Mouse (Mus musculus): ENCODE measurements around the gene Ech1.

The Ech1 gene

DNA sequence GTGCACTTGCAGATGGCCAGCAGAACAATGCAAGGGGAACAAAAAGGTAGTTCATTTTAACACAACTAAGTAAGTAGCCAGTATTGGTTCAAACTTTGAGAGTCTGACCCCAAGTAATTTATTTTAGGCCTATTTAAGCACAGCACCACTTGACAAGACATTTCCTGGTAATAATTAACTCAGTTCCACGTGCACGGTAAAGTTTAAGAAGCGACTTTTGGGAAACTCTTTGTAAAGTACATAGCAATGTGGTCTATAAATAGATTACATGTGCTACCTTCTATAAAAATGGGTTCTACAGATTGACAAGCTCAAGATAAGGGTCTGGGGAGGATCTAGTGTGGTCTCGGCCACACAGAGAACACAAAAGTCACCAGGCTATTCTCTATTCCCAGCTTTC, 21.3 kb upstream of the Ech1 start:
- no peak for DNase-seq (ENCODE audit: low read depth, low spot score)

DNA sequence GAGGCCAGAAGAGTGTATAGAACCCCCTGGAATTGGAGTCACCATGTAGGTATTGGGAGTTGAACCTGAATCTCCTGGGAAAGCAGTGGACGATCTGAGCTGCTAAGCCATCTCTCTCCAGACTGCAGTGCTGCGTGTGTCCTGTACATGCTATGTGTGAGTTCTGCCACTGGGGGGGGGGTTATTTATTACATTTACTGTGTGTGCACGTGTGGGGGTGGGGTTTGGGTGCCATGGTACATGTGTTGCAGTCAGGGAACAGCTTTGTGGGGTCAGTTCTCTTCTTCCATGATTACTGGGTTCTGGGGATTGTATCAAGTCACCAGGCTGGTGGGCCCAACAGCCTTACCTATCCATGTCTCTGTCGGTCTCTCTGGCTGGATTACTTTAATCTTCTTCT, 18.1 kb upstream of the Ech1 start:
- DNase-seq (ENCODE audit: low read depth, low spot score) = peak; percentile 47

DNA sequence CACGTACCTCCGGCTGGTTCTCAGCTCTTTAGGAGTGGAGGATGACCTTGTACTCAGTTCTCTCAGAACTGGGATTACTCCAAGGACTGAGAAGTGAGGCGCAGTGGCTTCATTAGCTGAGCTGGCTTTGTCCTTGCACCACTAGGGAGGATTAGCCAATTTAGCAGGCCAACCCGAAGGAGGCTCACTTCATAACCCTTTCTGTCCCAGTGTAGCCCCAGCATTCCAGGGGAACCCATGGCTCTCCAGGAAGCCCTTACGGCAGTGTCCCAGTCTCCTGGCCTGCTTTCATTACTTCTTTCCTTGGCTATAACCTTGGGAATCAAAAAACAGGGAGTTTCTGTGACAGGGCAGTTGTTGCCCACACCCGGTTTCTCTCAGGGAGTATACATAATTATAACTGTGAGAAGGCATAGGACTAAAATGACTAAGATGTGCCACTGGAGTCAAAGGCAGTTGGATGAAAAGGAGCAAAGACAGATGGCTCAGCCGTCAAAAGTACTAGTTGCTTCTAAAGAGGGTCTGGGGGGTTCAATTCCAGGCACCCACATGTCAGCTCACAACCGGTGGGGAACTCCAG, 17.3 kb upstream of the Ech1 start:
- DNase-seq (ENCODE audit: low read depth, low spot score) = peak; percentile 86

DNA sequence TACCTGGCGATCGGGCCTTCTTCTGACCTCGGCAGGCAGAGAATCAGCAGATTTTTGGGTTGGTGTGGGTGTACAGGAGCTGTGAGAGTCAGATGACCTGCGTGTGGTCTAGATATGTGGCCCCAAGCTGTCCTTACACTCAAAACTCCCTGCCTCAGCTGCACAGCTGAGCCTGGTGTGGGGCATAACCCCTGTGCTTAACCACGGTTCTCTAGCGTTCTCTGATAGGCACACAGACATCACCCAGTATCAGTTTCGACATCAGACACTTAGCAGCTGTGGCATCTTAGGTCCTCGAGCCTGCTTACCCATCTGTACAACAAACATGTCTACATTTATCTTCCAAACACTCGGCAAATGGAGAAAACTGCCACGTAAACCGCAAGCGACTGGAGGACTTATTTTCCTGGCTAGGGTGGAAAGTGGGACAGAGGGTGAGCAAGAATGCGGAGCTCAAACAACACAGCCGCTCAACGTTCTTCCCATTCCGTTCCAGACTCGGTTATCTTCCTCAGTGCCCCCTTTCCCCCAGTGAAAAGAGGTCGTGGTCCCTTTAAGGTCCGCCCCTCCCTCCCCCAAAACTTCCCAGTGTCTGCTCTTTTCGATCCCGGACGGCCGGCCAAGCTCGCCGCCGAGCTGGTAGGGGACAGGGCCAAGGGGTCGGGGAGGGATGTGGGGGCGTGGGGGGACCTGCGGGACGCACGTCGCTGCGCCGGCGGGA, 16.6 kb upstream of the Ech1 start, which contains the start of gene Hnrnpl:
Gene Hnrnpl, plus strand, starts transcription at position 321 of the 721 bp plus-strand sequence.
- DNase-seq (ENCODE audit: low read depth, low spot score) = no peak

DNA sequence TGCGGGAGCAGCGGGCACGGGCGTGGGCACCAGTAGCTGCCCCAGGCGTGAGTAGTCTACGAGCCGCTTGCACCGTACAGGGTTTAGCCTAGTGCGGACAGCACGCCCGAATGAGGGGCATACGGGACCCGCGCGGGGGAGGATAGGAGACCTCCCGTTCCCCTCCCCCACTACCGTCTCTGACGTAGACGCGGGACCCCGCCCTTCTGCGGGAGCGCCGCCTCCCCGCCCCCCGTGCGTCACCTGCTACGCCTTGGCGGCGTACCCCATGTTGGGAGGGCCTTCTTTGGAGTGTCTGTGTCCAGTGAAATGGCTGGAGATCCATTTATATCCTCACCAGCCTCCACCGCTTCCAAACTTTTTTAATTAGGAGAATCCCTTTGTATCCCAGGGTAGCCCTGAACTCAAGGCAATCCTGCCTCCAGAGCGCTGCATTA, 16.0 kb upstream of the Ech1 start:
- DNase-seq (ENCODE audit: low read depth, low spot score) = peak; percentile 80

DNA sequence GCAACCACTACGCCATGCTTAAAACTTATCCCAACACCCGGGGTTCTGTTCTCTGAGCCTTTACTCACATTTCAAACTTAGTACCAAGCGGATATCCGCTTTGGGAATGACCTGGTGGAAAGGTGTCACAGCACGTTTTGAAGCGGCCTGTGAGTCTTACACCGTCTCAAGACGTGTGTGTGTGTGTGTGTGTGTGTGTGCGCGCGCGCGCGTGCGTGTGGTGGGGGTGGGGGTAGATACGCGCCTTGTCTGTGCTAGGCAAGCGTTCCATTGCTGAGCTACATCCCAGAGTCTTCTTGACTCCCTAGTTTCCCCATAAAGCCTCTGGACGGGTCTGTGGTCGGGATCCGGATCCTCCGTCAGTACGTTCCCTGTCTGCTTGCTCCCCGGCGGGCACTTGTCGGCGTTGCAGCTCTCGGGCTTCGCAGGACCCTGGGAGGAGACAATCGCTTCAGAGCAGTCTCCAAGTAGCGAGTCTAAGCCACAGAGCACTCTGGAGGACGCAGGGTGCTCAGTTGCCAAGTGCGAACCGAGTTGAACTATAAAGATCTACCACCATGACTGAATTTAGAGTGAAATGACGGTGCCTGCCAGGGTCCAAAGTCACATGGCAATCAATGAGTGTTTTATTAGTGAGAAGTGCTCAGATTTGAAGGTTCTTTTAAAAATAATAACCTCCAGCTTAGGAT, 15.5 kb upstream of the Ech1 start:
- peak; percentile 54 for DNase-seq (ENCODE audit: low read depth, low spot score)

DNA sequence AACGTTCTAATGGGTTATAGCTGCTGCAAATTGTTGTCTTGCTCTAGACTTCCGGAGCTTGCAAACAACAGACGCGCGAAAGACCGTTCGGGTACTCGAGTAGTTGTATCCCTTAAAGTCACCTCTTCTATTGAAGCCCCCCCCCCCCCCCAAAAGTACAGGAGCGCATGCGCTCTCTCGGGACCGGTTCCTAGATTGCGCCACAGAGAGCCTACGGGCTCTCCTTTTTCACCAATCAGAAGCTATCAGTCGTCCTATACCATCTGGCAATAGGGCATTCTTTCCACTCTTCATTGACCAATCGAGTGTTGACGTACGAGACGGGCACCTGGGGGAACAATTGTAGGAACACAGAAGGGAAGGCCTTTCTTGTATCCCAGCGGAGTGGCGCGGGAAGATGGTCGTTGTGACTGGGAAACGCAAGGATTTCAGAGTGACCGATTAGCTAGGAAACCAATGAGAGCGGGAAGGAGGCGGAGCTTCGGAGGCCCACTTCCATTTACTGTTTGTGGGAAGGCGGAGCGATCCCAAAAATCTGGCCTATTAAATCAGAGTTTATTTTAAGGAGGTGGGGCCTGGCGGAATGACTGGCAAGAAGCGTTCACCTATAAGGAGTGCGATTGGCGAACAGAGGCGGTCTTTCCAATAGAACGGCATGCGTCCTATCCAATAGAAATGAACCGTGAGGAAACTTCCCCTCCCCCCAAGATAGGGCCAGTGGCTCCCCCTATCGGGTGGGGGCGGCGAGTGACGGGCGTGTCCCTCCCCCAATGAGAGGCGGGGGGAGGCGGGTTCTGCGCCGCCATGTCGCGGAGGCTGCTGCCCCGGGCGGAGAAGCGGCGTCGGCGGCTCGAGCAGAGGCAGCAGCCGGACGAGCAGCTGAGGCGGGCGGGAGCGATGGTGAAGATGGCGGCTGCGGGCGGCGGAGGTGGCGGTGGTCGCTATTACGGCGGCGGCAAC, 14.6 kb upstream of the Ech1 start:
- peak; percentile 99 for DNase-seq (ENCODE audit: low read depth, low spot score)

DNA sequence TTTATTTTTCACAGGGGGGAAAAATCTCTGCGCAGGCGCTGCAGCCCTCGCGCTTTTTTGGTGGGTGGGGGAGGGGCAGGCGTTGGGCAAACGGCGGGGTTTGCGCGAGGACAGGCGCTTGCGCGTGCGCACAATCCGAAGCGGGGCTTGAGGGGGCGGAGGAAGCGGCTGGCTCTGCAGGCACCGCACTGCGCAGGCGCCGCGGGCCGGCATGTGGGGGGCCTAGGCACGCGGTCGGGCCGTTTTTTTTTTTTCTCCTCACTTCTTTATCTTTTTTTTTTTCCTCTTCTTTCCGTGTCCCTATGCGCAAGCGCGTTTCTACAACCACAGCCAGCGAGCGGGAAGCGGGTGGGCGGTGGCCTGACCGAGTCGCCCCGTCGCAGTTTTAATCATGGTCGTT, 13.8 kb upstream of the Ech1 start:
- DNase-seq (ENCODE audit: low read depth, low spot score) = peak; percentile 83

DNA sequence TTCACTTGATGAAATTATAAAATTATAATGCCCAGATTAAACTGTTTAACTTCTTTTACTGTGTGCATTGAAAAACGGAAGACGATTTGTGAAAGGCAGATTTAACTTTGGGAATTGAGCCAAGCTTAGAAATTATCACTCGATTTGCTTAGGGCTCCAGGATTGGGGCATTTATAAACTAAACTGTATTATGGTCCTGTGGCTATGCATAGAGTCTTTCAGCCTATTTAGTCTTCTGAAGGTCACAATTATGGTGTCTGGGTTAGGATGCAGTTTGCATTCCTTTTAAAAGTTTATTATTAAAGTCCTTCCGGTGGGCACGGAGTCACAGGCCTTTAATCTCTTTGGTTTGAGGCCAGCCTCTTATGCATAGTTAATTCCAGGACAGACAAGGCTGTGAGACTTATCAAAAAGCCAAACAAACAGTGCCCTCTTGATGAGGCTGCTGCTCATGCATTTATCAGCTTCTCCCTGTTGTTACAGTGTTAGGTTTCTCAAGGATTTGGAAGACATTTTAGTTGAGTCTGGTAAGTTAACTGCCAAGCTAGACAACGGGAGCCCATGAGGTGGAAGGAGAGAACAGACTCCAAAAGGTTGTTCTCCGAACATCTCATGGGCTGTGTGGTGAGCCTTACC, 13.3 kb upstream of the Ech1 start:
- DNase-seq (ENCODE audit: low read depth, low spot score) = no peak

DNA sequence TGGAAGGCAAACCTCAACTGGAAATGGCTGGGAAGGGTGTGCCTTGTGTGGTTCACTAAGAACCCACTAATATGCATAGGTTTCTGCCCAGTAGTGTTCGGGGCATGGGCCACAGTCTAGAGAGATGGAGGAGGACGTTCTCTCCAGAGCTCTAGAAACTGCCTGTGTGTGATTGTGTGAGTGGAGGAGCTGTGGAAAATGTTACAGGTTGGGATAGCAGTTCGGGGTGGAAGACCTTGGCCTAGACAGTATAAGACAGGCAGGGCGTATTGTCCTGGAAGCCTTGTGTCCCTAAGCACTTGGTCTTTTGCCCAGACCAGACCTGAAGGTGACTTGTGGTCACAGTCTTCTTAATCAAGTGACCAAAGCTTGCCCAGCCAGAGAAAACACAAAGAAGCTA, 12.6 kb upstream of the Ech1 start:
- no peak for DNase-seq (ENCODE audit: low read depth, low spot score)

DNA sequence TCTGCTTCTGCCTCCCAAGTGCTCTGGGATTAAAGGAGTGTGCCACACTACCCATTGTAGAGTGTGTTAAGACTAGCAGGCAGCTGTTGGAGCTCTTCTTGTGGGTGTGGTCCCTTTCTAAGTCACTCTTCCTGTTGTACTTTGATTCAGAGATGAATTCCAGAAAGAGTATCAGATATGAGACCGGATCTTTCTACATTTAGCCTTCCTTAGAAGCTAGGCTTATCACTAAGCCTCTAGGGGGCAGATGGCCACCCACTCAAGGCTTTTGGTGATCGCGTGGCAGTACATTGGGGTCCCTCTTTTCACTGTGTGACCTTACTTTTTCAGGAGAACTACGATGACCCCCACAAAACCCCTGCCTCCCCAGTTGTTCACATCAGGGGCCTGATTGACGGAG, 12.1 kb upstream of the Ech1 start:
- DNase-seq (ENCODE audit: low read depth, low spot score) = no peak

DNA sequence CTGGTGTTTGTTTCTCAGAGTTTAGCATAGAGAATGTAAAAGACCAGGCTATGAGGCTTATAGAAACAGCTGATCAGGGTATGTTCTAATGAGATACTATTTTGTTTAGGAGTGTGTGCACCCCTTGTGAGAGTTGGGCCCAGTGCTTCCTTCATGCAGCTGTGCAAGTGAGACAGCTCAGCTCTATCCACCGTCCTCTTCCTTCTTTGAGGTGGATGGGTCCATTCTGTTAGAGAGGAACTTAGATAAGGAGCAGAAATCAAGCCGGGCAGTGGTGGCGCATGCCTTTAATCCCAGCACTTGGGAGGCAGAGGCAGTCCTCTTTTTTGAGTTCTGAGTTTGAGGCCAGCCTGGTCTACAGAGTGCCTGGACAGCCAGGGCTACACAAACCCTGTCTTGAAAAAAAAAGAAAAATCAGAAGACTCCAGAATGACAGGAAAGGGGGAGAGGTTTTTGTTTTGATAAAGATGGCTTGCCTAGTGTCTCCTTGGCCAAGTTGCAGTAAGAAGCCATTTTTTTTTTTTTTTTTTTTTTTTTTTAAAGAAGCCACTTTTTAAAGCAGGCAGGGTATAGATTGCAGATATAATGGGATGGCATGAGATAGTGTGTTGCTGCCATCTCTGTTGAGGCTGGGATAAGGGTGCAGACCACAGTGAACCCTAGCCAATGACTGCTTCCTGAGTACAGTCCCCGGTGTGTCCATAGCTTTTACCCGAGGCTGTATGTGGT, 10.5 kb upstream of the Ech1 start:
- DNase-seq (ENCODE audit: low read depth, low spot score) = no peak

DNA sequence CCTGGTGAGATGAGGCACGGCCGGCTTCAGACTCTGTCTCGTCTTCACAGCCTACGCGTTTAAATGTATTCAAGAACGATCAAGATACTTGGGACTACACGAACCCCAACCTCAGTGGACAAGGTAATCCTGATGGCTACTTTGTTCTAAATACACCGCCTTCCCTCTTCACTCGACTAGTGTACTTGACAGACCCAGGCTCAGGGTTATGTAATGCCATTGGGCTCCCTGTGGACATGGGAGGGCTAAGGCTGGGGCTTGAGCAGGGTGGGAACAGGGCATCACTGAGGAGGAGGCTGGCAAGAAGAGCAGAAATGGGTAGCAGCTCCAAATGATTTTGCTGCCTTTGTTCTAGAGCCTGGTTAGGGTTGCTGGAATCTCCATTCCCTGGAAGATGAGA, 9.8 kb upstream of the Ech1 start:
- DNase-seq (ENCODE audit: low read depth, low spot score) = no peak

DNA sequence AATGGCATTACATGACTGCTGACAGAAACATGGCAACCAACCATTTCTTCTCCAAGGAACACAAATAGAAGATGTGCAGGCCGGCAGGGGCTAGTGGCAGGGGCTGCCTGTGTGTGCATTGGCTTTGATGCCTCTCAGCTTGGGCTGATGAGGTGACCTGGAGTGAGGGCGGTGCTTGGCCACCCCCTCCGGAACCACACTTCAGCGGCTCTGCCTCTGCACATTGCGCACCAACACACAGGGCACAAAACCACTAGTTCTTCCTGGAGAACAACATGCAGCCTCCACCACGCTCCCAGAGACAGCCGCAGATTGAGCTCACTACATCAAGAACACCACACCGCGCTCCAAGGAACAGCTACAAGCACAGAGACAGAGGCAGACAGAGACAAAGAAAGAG, 8.8 kb upstream of the Ech1 start:
- DNase-seq (ENCODE audit: low read depth, low spot score) = no peak

DNA sequence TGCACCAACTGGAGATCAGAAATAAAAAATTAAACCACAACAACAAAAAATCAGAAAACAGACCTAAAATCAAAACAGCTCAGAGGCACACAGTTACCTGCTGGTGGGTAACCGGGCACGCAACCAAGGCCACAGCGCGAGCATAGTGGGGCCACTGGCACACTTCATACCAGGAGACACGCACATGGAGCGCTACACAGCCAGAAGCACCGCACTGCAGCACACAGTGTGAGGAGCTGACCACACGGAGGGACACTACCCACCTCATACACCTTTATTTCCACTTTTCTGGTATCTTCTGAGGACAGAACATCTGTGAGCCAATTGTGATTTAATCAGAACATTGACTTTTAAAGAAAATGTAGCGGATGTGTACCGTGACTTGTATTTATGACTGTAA, 8.1 kb upstream of the Ech1 start:
- DNase-seq (ENCODE audit: low read depth, low spot score) = no peak

DNA sequence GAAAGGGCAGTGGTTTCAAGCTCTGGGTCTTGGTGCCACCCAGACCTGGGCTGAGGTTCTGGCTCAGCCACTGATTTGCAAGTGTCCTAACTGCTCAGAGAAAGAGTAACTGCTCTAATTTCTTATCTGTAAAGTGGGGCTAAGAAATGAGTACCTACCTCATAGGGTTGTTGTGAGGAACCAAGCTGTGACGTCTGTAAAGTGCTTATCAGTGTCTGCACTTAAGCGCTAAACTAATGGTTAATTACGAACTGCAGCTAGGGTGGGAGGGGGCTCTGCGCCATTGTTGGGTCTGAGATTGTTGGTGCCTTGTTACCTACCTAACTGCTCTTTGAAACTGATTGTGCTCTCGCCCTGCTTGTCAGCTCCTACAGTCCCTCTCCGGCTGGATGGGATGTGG, 7.5 kb upstream of the Ech1 start:
- no peak for DNase-seq (ENCODE audit: low read depth, low spot score)

DNA sequence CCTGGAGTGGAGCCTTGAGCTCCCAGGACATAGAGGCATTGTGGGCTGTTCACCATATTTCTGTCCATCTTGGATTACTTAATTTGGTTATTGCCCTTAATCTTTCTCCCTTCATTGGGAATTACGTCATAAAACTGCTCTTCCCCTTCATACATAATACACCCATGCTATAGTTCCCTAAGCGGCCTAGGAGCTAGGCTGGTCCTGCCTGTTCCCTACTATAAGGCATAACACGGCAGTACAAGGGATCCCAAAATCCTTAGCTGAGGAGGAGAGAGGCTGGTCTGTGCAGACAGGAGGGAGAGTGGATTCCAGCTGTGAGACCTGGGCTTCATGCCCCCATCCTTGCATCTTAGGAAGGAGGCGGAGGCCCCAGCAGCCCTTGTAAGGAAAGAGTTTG, 7.1 kb upstream of the Ech1 start:
- DNase-seq (ENCODE audit: low read depth, low spot score) = no peak

DNA sequence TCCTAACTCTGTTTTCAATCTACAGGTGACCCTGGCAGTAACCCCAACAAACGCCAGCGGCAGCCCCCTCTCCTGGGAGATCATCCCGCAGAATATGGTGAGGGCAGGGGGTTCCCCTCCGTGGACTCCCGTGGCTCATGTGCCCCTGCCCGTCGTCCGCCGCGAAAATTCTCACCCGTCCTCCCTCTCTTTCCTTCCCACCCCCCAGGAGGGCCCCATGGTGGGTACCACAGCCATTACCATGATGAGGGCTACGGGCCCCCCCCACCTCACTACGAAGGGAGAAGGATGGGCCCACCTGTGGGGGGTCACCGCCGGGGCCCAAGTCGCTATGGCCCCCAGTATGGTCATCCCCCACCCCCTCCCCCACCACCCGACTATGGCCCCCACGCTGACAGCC, 6.6 kb upstream of the Ech1 start:
- DNase-seq (ENCODE audit: low read depth, low spot score) = no peak

DNA sequence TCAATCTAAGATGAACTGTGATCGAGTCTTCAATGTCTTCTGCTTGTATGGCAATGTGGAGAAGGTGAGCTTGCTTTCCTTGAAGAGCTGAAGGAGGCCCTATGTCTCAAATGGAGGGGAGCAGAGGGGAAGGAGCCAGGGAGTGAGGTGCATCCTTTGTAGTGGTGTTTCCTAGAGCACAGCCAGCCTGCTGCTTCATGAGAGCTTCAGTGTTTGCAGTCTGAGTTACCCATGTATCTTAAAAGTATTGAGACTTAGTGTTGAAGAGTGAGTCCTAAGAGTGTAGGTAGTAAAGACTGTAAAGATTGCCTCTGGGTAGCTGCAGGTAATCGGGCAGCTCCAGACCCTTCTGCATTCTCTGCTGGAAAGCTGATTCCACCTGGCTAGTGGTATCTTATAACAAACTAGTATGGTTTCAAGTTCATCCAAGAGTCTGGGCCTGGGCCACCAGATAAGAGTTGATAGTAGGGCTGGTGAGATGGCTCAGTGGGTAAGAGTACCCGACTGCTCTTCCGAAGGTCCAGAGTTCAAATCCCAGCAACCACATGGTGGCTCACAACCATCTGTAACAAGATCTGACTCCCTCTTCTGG, 6.1 kb upstream of the Ech1 start:
- DNase-seq (ENCODE audit: low read depth, low spot score) = no peak

DNA sequence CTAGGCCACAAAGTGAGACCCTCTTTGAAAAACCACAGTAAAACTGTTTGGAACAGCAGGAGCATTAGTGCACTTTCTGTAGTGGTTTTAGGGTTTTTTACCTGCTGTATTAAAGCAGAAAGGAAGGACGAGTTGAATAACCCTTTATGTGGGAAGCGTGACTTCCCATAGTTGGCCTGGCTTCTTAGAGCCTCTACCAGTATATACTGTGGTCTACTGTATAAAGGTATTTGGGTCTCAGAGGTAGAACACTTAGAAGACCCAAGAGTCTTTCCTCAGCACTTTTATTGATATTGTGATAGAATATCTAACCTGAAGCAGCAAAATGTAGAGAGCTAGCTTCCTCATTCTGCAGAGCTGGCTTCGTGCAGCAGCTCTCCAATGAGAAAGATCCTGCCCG, 5.4 kb upstream of the Ech1 start:
- DNase-seq (ENCODE audit: low read depth, low spot score) = no peak

All from retina, adult 2 months (tissue).